Mouse (Mus musculus): Measurements from ENCODE around the gene Hsd11b1. TPM values are rescaled to one million over a fixed set of nuclear protein-coding genes. Genes with fewer than 3 reads are reported as not detected.

Gene Hsd11b1
- total and polyA plus RNA-seq, 3 experiments, result 2.0 to 6.3 (median 5.7) TPM

DNA sequence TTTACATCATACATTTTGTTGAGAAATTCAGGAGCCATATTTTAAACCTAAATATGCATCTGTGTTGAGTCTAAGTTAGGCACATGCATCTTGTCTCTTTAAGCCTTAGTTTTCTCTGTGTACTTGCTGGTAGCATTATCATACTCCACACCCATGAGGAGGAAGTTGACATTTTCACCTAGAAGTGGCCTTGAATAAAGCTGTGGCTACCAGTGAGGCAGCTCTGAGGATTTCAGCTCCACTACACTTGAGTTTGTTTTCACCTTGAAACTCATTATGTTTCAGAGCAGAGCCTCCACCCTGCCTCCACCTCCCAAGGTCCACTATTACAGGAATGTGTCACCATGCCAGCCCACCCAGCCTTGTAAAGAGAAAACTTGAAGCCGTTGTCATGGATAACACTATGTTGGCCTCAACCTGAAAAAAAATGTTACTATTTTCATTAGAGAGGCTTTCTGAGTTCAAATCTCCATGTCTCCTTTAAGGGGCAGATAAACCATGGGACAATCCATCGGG lies 29.7 kb downstream of the Hsd11b1 start:
- H3K27ac ChIP-seq (ENCODE audit: insufficient read depth, low read depth), result no peak overlapping the region
- dilution Hi-C loops (cut with MboI; ENCODE audit: extremely low pct_ligation_motif_present, extremely low pct_unique_long_range_greater_than_20kb, low sequenced_read_pairs), result no loop called here
- DNase-seq (ENCODE audit: extremely low read depth), result no peak

GRCm38 (mm10) chr1:193232732-193233131 lies 31.1 kb downstream of the Hsd11b1 start:
- no peak overlapping the region for H3K4me2 ChIP-seq (ENCODE audit: insufficient read depth, low read depth, poor library complexity, severe bottlenecking)
- H3K9me3 ChIP-seq (replicated peaks; ENCODE audit: low read length), result no peaks in the 10 kb centered on the region
- no peak overlapping the region for H3K4me3 ChIP-seq (replicated peaks in 1 of 3; ENCODE audit: low read depth in 2 of 3, low read length in 2 of 3, poor library complexity in 1 of 3)
- no peaks in the 10 kb centered on the region for H3K79me2 ChIP-seq (replicated peaks; ENCODE audit: control insufficient read depth, extremely low read depth, insufficient read depth, poor library complexity, severe bottlenecking)
- H3K27ac ChIP-seq (ENCODE audit: insufficient read depth, low read depth), result no peak overlapping the region
- H3K4me1 ChIP-seq (ENCODE audit: control insufficient read depth in 1 of 2, insufficient read depth in 2 of 2), result peaks cover 11 to 59% of the 10 kb centered on the region in 2 experiments
- no peak for TF ChIP-seq USF1 (IDR thresholded peaks at IDR 0.05; ENCODE audit: low read depth, low read length)
- TF ChIP-seq MYC (IDR thresholded peaks at IDR 0.05; ENCODE audit: low read depth, low read length), result no peak
- no peak for TF ChIP-seq ETS1 (conservative IDR thresholded peaks at IDR 0.05; ENCODE audit: low read depth, low read length)
- no peak for TF ChIP-seq BHLHE40 (IDR thresholded peaks at IDR 0.05; ENCODE audit: low read depth, low read length)
- no peak for TF ChIP-seq NELFE (IDR thresholded peaks at IDR 0.05; ENCODE audit: low read depth, low read length)
- TF ChIP-seq ELF1 (IDR thresholded peaks at IDR 0.05; ENCODE audit: low read depth, low read length), result no peak
- no peak for TF ChIP-seq KAT2A (IDR thresholded peaks at IDR 0.05; ENCODE audit: insufficient replicate concordance, low read length)
- no peak for TF ChIP-seq HCFC1 (IDR thresholded peaks at IDR 0.05; ENCODE audit: low read depth, low read length)
- TF ChIP-seq JUND (conservative IDR thresholded peaks at IDR 0.05; ENCODE audit: low read depth, low read length), result no peak
- no peak for TF ChIP-seq MEF2A (IDR thresholded peaks at IDR 0.05; ENCODE audit: borderline replicate concordance, low read depth, low read length)
- no peak for TF ChIP-seq EP300 (IDR thresholded peaks at IDR 0.05; ENCODE audit: low read length)
- TF ChIP-seq ZNF384 (IDR thresholded peaks at IDR 0.05; ENCODE audit: low read depth, low read length), result no peak
- TF ChIP-seq CHD2 (IDR thresholded peaks at IDR 0.05; ENCODE audit: low read length), result no peak
- H3K9ac ChIP-seq (ENCODE audit: insufficient read depth, low read depth), result no peak overlapping the region
- dilution Hi-C loops (cut with MboI; ENCODE audit: extremely low pct_ligation_motif_present, extremely low pct_unique_long_range_greater_than_20kb, low sequenced_read_pairs), result no loop called here
- H3K36me3 ChIP-seq (replicated peaks in 1 of 2; ENCODE audit: control insufficient read depth in 1 of 2, insufficient read depth in 1 of 2, low read length in 1 of 2), result peaks cover 0 to 16% of the 10 kb centered on the region in 2 experiments
- DNase-seq (ENCODE audit: extremely low read depth), result no peak
- in situ Hi-C loops (cut with MboI; ENCODE audit: low pct_ligation_motif_present, low pct_unique_long_range_greater_than_20kb, low sequenced_read_pairs), result no loop called here
- no peaks in the 10 kb centered on the region for H3K27me3 ChIP-seq (replicated peaks)

More for the DNA sequence above, 29.7 kb downstream of the Hsd11b1 start:
- in situ Hi-C loops (cut with MboI; ENCODE audit: low pct_ligation_motif_present, low pct_unique_long_range_greater_than_20kb, low sequenced_read_pairs), result no loop called here
- Histone ChIP-seq H3K36me3 (replicated peaks in 1 of 2; ENCODE audit: control insufficient read depth in 1 of 2, insufficient read depth in 1 of 2, low read length in 1 of 2) (peaks cover 0 to 11% of the 10 kb centered on the region in 2 experiments), H3K79me2 (replicated peaks; ENCODE audit: control insufficient read depth, extremely low read depth, insufficient read depth, poor library complexity, severe bottlenecking) (no peaks in the 10 kb centered on the region), H3K27me3 (replicated peaks) (no peaks in the 10 kb centered on the region), H3K4me1 (ENCODE audit: control insufficient read depth in 1 of 2, insufficient read depth in 2 of 2) (peaks cover 14 to 61% of the 10 kb centered on the region in 2 experiments), H3K4me3 (replicated peaks in 1 of 3; ENCODE audit: low read depth in 2 of 3, low read length in 2 of 3, poor library complexity in 1 of 3) (no peak overlapping the region), H3K4me2 (ENCODE audit: insufficient read depth, low read depth, poor library complexity, severe bottlenecking) (no peak overlapping the region), H3K9me3 (replicated peaks; ENCODE audit: low read length) (no peaks in the 10 kb centered on the region), H3K9ac (ENCODE audit: insufficient read depth, low read depth) (no peak overlapping the region)
- no peak for TF ChIP-seq ETS1 (conservative IDR thresholded peaks at IDR 0.05; ENCODE audit: low read depth, low read length)
- TF ChIP-seq BHLHE40 (IDR thresholded peaks at IDR 0.05; ENCODE audit: low read depth, low read length), result no peak
- no peak for TF ChIP-seq CHD2 (IDR thresholded peaks at IDR 0.05; ENCODE audit: low read length)
- TF ChIP-seq UBTF (IDR thresholded peaks at IDR 0.05; ENCODE audit: low read depth, low read length), result no peak
- no peak for TF ChIP-seq CHD1 (IDR thresholded peaks at IDR 0.05; ENCODE audit: low read depth, low read length)
- TF ChIP-seq PAX5 (IDR thresholded peaks at IDR 0.05; ENCODE audit: low read length), result no peak
- TF ChIP-seq POLR2A (IDR thresholded peaks at IDR 0.05; ENCODE audit: low read depth, low read length), result no peak
- no peak for TF ChIP-seq NELFE (IDR thresholded peaks at IDR 0.05; ENCODE audit: low read depth, low read length)
- no peak for TF ChIP-seq MYC (IDR thresholded peaks at IDR 0.05; ENCODE audit: low read depth, low read length)
- TF ChIP-seq HCFC1 (IDR thresholded peaks at IDR 0.05; ENCODE audit: low read depth, low read length), result no peak
- no peak for TF ChIP-seq ELF1 (IDR thresholded peaks at IDR 0.05; ENCODE audit: low read depth, low read length)
